ENCODE assay signal across 24 mouse cellular contexts in the genomic region with DNA sequence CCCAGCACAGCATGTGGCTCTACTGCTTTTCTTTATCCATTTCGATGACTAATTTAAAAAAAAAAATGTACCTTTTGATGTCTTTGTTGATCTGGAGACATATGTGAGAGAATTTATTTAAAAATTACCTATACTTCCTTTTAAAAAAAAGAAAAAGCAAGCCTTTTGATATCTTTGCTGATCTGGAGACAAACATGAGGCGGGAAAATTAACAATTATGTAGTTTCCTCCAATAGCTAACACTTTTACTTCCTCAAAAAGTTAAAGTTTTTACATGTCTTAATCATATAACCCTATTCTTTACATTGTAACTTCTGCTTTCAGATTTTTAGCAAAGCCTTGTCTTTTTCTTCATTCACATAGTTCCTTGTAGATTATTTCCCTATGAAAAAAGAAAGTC.
"Had no signal": no experiment of that assay in that cellular context is flagged by ENCODE, and none has a peak within 500 bp of the region (broad histone marks: within the 10 kb centered on the region; RNA-seq: fewer than 3 reads in every experiment).

No protein-coding gene starts in this region.

- H3K4me2 ChIP-seq: kidney, embryonic 15.5 days; limb, embryonic 12.5 days; limb, embryonic 15.5 days; liver, embryonic 11.5 days; lung, embryonic 15.5 days; midbrain, embryonic 13.5 days; neural tube, embryonic 13.5 days; stomach, embryonic 15.5 days had no signal

- H3K27me3 ChIP-seq: kidney, embryonic 15.5 days; limb, embryonic 12.5 days; limb, embryonic 15.5 days; lung, embryonic 15.5 days; megakaryocyte, embryonic 14.5 days; neural tube, embryonic 13.5 days; stomach, embryonic 15.5 days had no signal

- H3K9ac ChIP-seq: kidney, embryonic 15.5 days; limb, embryonic 12.5 days; limb, embryonic 15.5 days; liver, embryonic 14.5 days; liver, postnatal 0 days; lung, embryonic 15.5 days; midbrain, embryonic 13.5 days; neural tube, embryonic 13.5 days; stomach, embryonic 15.5 days had no signal

- DNase-seq: kidney, adult 11 months; kidney, adult 8-10 months; kidney, postnatal 10 days; kidney, postnatal 36 days; layer of hippocampus, postnatal 36 days; left cerebral cortex, postnatal 4 days; liver, postnatal 0 days; lung, postnatal 14 days; lung, postnatal 4 days; thymus, postnatal 25 days had no signal

- H3K4me1 ChIP-seq: kidney, embryonic 15.5 days; stomach, embryonic 15.5 days had no signal

- ATAC-seq: liver, postnatal 0 days; midbrain, embryonic 13.5 days; midbrain, embryonic 16.5 days had no signal

- H3K27ac ChIP-seq: kidney, embryonic 15.5 days; left cerebral cortex, adult 2 months; limb, embryonic 12.5 days; limb, embryonic 15.5 days; liver, embryonic 14.5 days; lung, embryonic 15.5 days; midbrain, embryonic 10.5 days; midbrain, embryonic 13.5 days; neural tube, embryonic 13.5 days; stomach, embryonic 15.5 days had no signal

- H3K36me3 ChIP-seq: kidney, embryonic 15.5 days; limb, embryonic 12.5 days; limb, embryonic 15.5 days; lung, embryonic 15.5 days; midbrain, embryonic 10.5 days; midbrain, embryonic 13.5 days; neural tube, embryonic 13.5 days had no signal

- H3K4me3 ChIP-seq: kidney, embryonic 15.5 days; left cerebral cortex, adult 2 months; limb, embryonic 12.5 days; limb, embryonic 15.5 days; lung, embryonic 15.5 days; megakaryocyte, embryonic 14.5 days; midbrain, embryonic 10.5 days; midbrain, embryonic 13.5 days; myocyte; neural tube, embryonic 13.5 days; stomach, embryonic 15.5 days had no signal

- H3K9me3 ChIP-seq: kidney, embryonic 15.5 days; limb, embryonic 12.5 days; limb, embryonic 15.5 days; lung, embryonic 15.5 days; megakaryocyte, embryonic 14.5 days; midbrain, embryonic 10.5 days; midbrain, embryonic 13.5 days; neural tube, embryonic 13.5 days; stomach, embryonic 15.5 days had no signal
